Mouse (Mus musculus) stomach, postnatal 0 days (tissue): ENCODE measurements around the gene Gm49383.

Experiments
- CTCF ChIP-seq: IDR thresholded peaks from 2 replicates; pipeline ENCODE4 v1.5.1; 2016; ENCODE audit warnings: antibody characterized with exemption, low read depth, mild to moderate bottlenecking, moderate library complexity
- EP300 ChIP-seq: optimal IDR thresholded peaks from 2 replicates; pipeline ENCODE3; 2016; ENCODE audit warnings: antibody characterized with exemption

DNA sequence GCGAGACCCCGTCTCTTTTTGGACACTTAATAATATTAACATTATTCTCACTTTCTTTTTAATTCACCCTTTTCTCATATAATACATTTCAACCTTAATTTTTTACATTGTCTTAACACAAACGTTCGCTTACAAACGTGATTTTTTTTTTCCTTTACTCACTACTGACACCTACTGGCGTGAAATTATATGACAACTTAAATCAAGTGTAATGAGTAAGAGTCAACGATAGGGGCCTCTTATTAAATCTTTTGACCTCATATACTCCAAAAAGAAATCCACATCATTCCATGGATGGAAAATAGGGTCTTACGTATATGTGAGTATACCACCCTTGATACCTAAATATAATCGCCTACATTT, 37.3 kb downstream of the Gm49383 start:
- TF ChIP-seq CTCF (peak; percentile 89), EP300 (no peak)
